Mouse (Mus musculus) 3134 (cell line): Measurements from ENCODE around the gene Stac3.

Experiments used
- DNase-seq: peaks from one replicate; pipeline ENCODE4 v3.0.0-alpha.2; 2011; ENCODE audit warnings: low spot score; ENCODE audit not compliant: insufficient read length; ENCODE audit errors: extremely low read depth

Stac3 gene

GRCm38 (mm10) chr10:127555703-127556102 lies 54.2 kb downstream of the Stac3 start:
- DNase-seq: no peak

GRCm38 (mm10) chr10:127557397-127557796 lies 55.9 kb downstream of the Stac3 start:
- DNase-seq: no peak
